ENCODE assay signal across 14 mouse cellular contexts in the genomic region with DNA sequence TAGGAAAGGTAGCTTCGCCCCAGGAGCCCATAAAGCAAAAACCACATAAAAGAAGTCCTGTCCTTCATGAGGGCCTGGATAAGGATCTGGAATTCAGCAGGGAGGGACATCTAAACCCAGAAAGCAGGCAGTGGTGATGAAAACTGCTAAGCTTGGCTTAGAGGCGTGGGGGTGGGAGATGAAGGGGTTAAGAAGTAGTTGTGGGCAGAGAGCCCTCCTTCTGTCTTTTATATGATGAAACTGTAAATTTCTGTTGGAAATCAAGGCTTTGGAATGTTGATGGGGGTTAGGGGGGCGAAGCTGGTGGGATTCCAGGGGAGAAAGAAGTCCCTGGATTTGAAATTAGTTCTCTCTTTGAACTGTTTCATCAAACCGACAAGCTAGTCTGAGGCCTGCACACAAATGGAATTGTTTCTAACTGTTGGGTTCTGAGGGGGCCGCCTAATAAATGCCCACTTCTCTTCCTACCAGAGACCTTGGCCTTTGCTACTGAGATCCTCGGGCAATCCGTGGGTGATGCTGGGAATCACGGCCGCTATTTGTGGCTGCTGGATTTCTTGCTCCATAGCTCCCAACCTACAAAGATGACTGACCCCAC.
DNase-seq lines count a peak whose midpoint lies in the region; ATAC-seq lines count a peak whose summit lies in the region.
"Had no signal": no experiment of that assay in that cellular context is flagged by ENCODE, and none has a peak within 500 bp of the region (broad histone marks: within the 10 kb centered on the region; RNA-seq: fewer than 3 reads in every experiment).

No protein-coding gene starts in this region.

- ATAC-seq in kidney, embryonic 16.5 days (ENCODE audit: low FRiP score, low TSS enrichment), result no peak; the same call in 1 of the 2 replicates
- no peak for ATAC-seq in embryonic facial prominence, embryonic 14.5 days (ENCODE audit: low read depth)
- ATAC-seq in hindbrain, embryonic 13.5 days (ENCODE audit: low FRiP score), result 0 out of 2 replicates have a peak, but pooled peaks have one; percentile 32
- peak; percentile 60 for ATAC-seq in midbrain, embryonic 13.5 days
- ATAC-seq in erythroid progenitor cell, adult 5-6 weeks (replicated peaks; ENCODE audit: low FRiP score, poor library complexity, severe bottlenecking), result no peak
- ATAC-seq: intestine, postnatal 0 days had no signal

- H3K9me3 ChIP-seq in kidney, embryonic 16.5 days (ENCODE audit: low read length), result peaks cover 5% of the 10 kb centered on the region; the same call in 1 of the 2 replicates
- H3K9me3 ChIP-seq in embryonic facial prominence, embryonic 14.5 days (ENCODE audit: control insufficient read depth, low read length), result 0 out of 2 replicates have a peak, but pooled peaks cover 5% of the 10 kb centered on the region
- H3K9me3 ChIP-seq in hindbrain, embryonic 13.5 days, result no peaks in the 10 kb centered on the region
- 0 out of 2 replicates have a peak, but pooled peaks cover 3% of the 10 kb centered on the region for H3K9me3 ChIP-seq in midbrain, embryonic 13.5 days
- H3K9me3 ChIP-seq: heart, embryonic 15.5 days; lung, embryonic 15.5 days had no signal

- DNase-seq in kidney, adult 8-10 months, result no peak
- no peak for DNase-seq in embryonic facial prominence, embryonic 14.5 days (ENCODE audit: low spot score)
- no peak for DNase-seq in left cerebral cortex, adult 9 months (ENCODE audit: low spot score in 2 of 2)
- DNase-seq in adrenal gland, postnatal 4 days (ENCODE audit: low spot score in 2 of 2), result no peak
- DNase-seq: cerebellum, postnatal 36 days; gastrocnemius, postnatal 14 days; right cerebral cortex, postnatal 14 days had no signal

- H3K27me3 ChIP-seq in kidney, embryonic 16.5 days (ENCODE audit: insufficient read depth, low read length), result no peaks in the 10 kb centered on the region
- no peaks in the 10 kb centered on the region for H3K27me3 ChIP-seq in embryonic facial prominence, embryonic 14.5 days (replicated peaks; ENCODE audit: control insufficient read depth, insufficient read depth, low read length)
- no peaks in the 10 kb centered on the region for H3K27me3 ChIP-seq in hindbrain, embryonic 13.5 days
- 0 out of 2 replicates have a peak, but pooled peaks cover 3% of the 10 kb centered on the region for H3K27me3 ChIP-seq in midbrain, embryonic 13.5 days
- H3K27me3 ChIP-seq: heart, embryonic 15.5 days; lung, embryonic 15.5 days had no signal

- H3K4me3 ChIP-seq in kidney, embryonic 16.5 days (ENCODE audit: low read length), result no peak overlapping the region
- no peak overlapping the region for H3K4me3 ChIP-seq in embryonic facial prominence, embryonic 14.5 days (ENCODE audit: low read depth, low read length)
- H3K4me3 ChIP-seq in hindbrain, embryonic 13.5 days, result no peak overlapping the region
- H3K4me3 ChIP-seq in midbrain, embryonic 13.5 days (replicated peaks), result no peak overlapping the region
- H3K4me3 ChIP-seq: heart, embryonic 15.5 days; lung, embryonic 15.5 days had no signal

- H3K4me1 ChIP-seq in kidney, embryonic 16.5 days (ENCODE audit: insufficient read depth, low read length), result peaks cover 24% of the 10 kb centered on the region
- H3K4me1 ChIP-seq in embryonic facial prominence, embryonic 14.5 days (ENCODE audit: control insufficient read depth, insufficient read depth, low read length), result peaks cover 12% of the 10 kb centered on the region
- peaks cover 20% of the 10 kb centered on the region for H3K4me1 ChIP-seq in hindbrain, embryonic 13.5 days (replicated peaks)
- peaks cover 18% of the 10 kb centered on the region for H3K4me1 ChIP-seq in midbrain, embryonic 13.5 days (replicated peaks)

- no peak overlapping the region for H3K9ac ChIP-seq in kidney, embryonic 16.5 days (replicated peaks; ENCODE audit: low read length)
- peak overlapping the region; percentile 31; the same call in 1 of the 2 replicates for H3K9ac ChIP-seq in embryonic facial prominence, embryonic 14.5 days (ENCODE audit: low read depth, low read length)
- 0 out of 2 replicates have a peak overlapping the region, but pooled peaks have one; percentile 35 for H3K9ac ChIP-seq in hindbrain, embryonic 13.5 days
- H3K9ac ChIP-seq in midbrain, embryonic 13.5 days (replicated peaks), result no peak overlapping the region
- H3K9ac ChIP-seq: heart, embryonic 15.5 days; lung, embryonic 15.5 days had no signal

- WGBS in kidney, embryonic 16.5 days, result 20% methylated on average over 9 of the region's 9 CpGs
- WGBS in embryonic facial prominence, embryonic 14.5 days, result 46% methylated on average over 9 of the region's 9 CpGs
- 18% methylated on average over 9 of the region's 9 CpGs for WGBS in hindbrain, embryonic 13.5 days
- WGBS in midbrain, embryonic 13.5 days, result 16% methylated on average over 9 of the region's 9 CpGs

- no peaks in the 10 kb centered on the region for H3K36me3 ChIP-seq in kidney, embryonic 16.5 days (ENCODE audit: insufficient read depth, low read length)
- no peaks in the 10 kb centered on the region for H3K36me3 ChIP-seq in embryonic facial prominence, embryonic 14.5 days (ENCODE audit: control insufficient read depth, insufficient read depth, low read length)
- no peaks in the 10 kb centered on the region for H3K36me3 ChIP-seq in hindbrain, embryonic 13.5 days
- no peaks in the 10 kb centered on the region for H3K36me3 ChIP-seq in midbrain, embryonic 13.5 days
- H3K36me3 ChIP-seq: heart, embryonic 15.5 days; lung, embryonic 15.5 days had no signal

- peak overlapping the region; percentile 79 for H3K27ac ChIP-seq in kidney, embryonic 16.5 days (ENCODE audit: low read length)
- no peak overlapping the region for H3K27ac ChIP-seq in embryonic facial prominence, embryonic 14.5 days (replicated peaks; ENCODE audit: low read depth, low read length)
- H3K27ac ChIP-seq in hindbrain, embryonic 13.5 days, result peak overlapping the region; percentile 46
- H3K27ac ChIP-seq in midbrain, embryonic 13.5 days, result no peak overlapping the region; the same call in 1 of the 2 replicates
- H3K27ac ChIP-seq: heart, embryonic 15.5 days; lung, embryonic 15.5 days had no signal

- peak overlapping the region; percentile 30; the same call in 1 of the 2 replicates for H3K4me2 ChIP-seq in kidney, embryonic 16.5 days (replicated peaks; ENCODE audit: low read depth, low read length)
- H3K4me2 ChIP-seq in embryonic facial prominence, embryonic 14.5 days (ENCODE audit: low read depth, low read length), result no peak overlapping the region
- no peak overlapping the region for H3K4me2 ChIP-seq in hindbrain, embryonic 13.5 days
- no peak overlapping the region for H3K4me2 ChIP-seq in midbrain, embryonic 13.5 days (replicated peaks)
- H3K4me2 ChIP-seq: heart, embryonic 15.5 days; lung, embryonic 15.5 days had no signal

Comparison
In these comparisons a context has a peak if more than half of its experiments do, and no peak if none do; other contexts are left out.
1. ATAC-seq: peak in hindbrain, embryonic 13.5 days (single experiment) and midbrain, embryonic 13.5 days (single experiment); none in kidney, embryonic 16.5 days (single experiment), embryonic facial prominence, embryonic 14.5 days (single experiment) and erythroid progenitor cell, adult 5-6 weeks (single experiment).
2. H3K27ac ChIP-seq: peak in kidney, embryonic 16.5 days (single experiment) and hindbrain, embryonic 13.5 days (single experiment); none in embryonic facial prominence, embryonic 14.5 days (single experiment) and midbrain, embryonic 13.5 days (single experiment).
3. H3K9ac ChIP-seq: peak in embryonic facial prominence, embryonic 14.5 days (single experiment) and hindbrain, embryonic 13.5 days (single experiment); none in kidney, embryonic 16.5 days (single experiment) and midbrain, embryonic 13.5 days (single experiment).